Mouse (Mus musculus): ENCODE results near the gene Olfr1413. TPM values are rescaled to one million over a fixed set of nuclear protein-coding genes. Genes with fewer than 3 reads are reported as not detected.
A peak's percentile ranks its signal among the peaks of the same experiment; 100 is the strongest.

The Olfr1413 gene
- polyA plus RNA-seq, 1 experiment = not detected

GRCm38 (mm10) chr1:92613175-92613574 is 42.1 kb downstream of the Olfr1413 start:
- TF ChIP-seq CTCF (IDR thresholded peaks at IDR 0.05; ENCODE audit: borderline replicate concordance, extremely low read depth, insufficient read depth, insufficient read length) (no peak), POLR2A (IDR thresholded peaks at IDR 0.05; ENCODE audit: borderline replicate concordance, extremely low read depth, insufficient read depth, insufficient read length, poor library complexity, severe bottlenecking) (no peak)
- no peak for DNase-seq (ENCODE audit: low read depth)

GRCm38 (mm10) chr1:92614516-92614915 is 43.4 kb downstream of the Olfr1413 start:
- peak; percentile 75 for DNase-seq (ENCODE audit: low read depth)

GRCm38 (mm10) chr1:92616046-92616445 is 44.9 kb downstream of the Olfr1413 start:
- DNase-seq (ENCODE audit: low read depth) = no peak
- TF ChIP-seq POLR2A (IDR thresholded peaks at IDR 0.05; ENCODE audit: borderline replicate concordance, extremely low read depth, insufficient read depth, insufficient read length, poor library complexity, severe bottlenecking) (no peak), CTCF (IDR thresholded peaks at IDR 0.05; ENCODE audit: borderline replicate concordance, extremely low read depth, insufficient read depth, insufficient read length) (no peak)

More at GRCm38 (mm10) chr1:92614516-92614915, 43.4 kb downstream of the Olfr1413 start:
- TF ChIP-seq POLR2A (IDR thresholded peaks at IDR 0.05; ENCODE audit: borderline replicate concordance, extremely low read depth, insufficient read depth, insufficient read length, poor library complexity, severe bottlenecking) (no peak), CTCF (IDR thresholded peaks at IDR 0.05; ENCODE audit: borderline replicate concordance, extremely low read depth, insufficient read depth, insufficient read length) (peak; percentile 49; the same call in 1 of the 2 replicates)

GRCm38 (mm10) chr1:92617488-92617887 is 46.4 kb downstream of the Olfr1413 start, which contains the start of gene Olfr12:
TSS of gene Olfr12 (plus strand) at chr1:92617788.
- no peak for TF ChIP-seq CTCF (IDR thresholded peaks at IDR 0.05; ENCODE audit: borderline replicate concordance, extremely low read depth, insufficient read depth, insufficient read length)
- TF ChIP-seq POLR2A (IDR thresholded peaks at IDR 0.05; ENCODE audit: borderline replicate concordance, extremely low read depth, insufficient read depth, insufficient read length, poor library complexity, severe bottlenecking) = no peak
- DNase-seq (ENCODE audit: low read depth) = no peak

GRCm38 (mm10) chr1:92618360-92618759 is 47.2 kb downstream of the Olfr1413 start:
- DNase-seq (ENCODE audit: low read depth) = no peak
- TF ChIP-seq CTCF (IDR thresholded peaks at IDR 0.05; ENCODE audit: borderline replicate concordance, extremely low read depth, insufficient read depth, insufficient read length) (no peak), POLR2A (IDR thresholded peaks at IDR 0.05; ENCODE audit: borderline replicate concordance, extremely low read depth, insufficient read depth, insufficient read length, poor library complexity, severe bottlenecking) (no peak)

Other genes starting within 250 kb of the Olfr1413 start
- 116 and 117 TPM in 2 replicates for gene Ndufa10, start 97.5 kb upstream of the Olfr1413 start, polyA plus RNA-seq (2012; rRNA removed)
- not detected in 2 replicates for gene Olfr1416, start 86.2 kb upstream of the Olfr1413 start, polyA plus RNA-seq (2012; rRNA removed)
- not detected in 2 replicates for gene Olfr1415, start 75.2 kb upstream of the Olfr1413 start, polyA plus RNA-seq (2012; rRNA removed)
- not detected in 2 replicates for gene Olfr1414, start 52.7 kb upstream of the Olfr1413 start, polyA plus RNA-seq (2012; rRNA removed)
- not detected in 2 replicates for gene Olfr1412, start 14.5 kb downstream of the Olfr1413 start, polyA plus RNA-seq (2012; rRNA removed)
- gene Olfr1411, start 23.1 kb downstream of the Olfr1413 start, polyA plus RNA-seq (2012; rRNA removed) = not detected in 2 replicates
- not detected in 2 replicates for gene Olfr1410, start 34.5 kb downstream of the Olfr1413 start, polyA plus RNA-seq (2012; rRNA removed)
- not detected in 2 replicates for gene Olfr12, start 46.5 kb downstream of the Olfr1413 start, polyA plus RNA-seq (2012; rRNA removed)
- 262 and 380 TPM in 2 replicates for gene Cops9, start 70.7 kb downstream of the Olfr1413 start, polyA plus RNA-seq (2012; rRNA removed)
- 0.11 and 0.14 TPM in 2 replicates for gene Otos, start 77.5 kb downstream of the Olfr1413 start, polyA plus RNA-seq (2012; rRNA removed)

All from brain, embryonic 14.5 days (tissue).